Mouse (Mus musculus) heart, embryonic 12.5 days (tissue): Measurements from ENCODE around the gene Fignl2. TPM values are rescaled to one million over a fixed set of nuclear protein-coding genes. Genes with fewer than 3 reads are reported as not detected.

Experiments used
- ATAC-seq: fragments of 200-750 bp; cut with Nextera tagmentation; 2 replicates; pipeline ENCODE4 v1.8.0; 2017; ENCODE audit warnings: moderate TSS enrichment, moderate library complexity; ENCODE audit not compliant: insufficient number of reproducible peaks, low FRiP score
- H3K27ac ChIP-seq: fragments of 300-500 bp; sonication (generic); 2 replicates; pipeline ENCODE4 v1.5.1; 2016; ENCODE audit warnings: mild to moderate bottlenecking, moderate library complexity; ENCODE audit not compliant: poor library complexity, severe bottlenecking
- H3K27me3 ChIP-seq: fragments of 300-500 bp; sonication (generic); replicated peaks from 2 replicates; pipeline ENCODE4 v1.6.1; 2016; ENCODE audit warnings: mild to moderate bottlenecking, moderate library complexity
- H3K36me3 ChIP-seq: fragments of 300-500 bp; sonication (generic); 2 replicates; pipeline ENCODE4 v1.6.1; 2016; ENCODE audit warnings: mild to moderate bottlenecking, moderate library complexity
- H3K4me1 ChIP-seq: fragments of 300-500 bp; sonication (generic); replicated peaks from 2 replicates; pipeline ENCODE4 v1.6.1; 2016; ENCODE audit warnings: mild to moderate bottlenecking
- H3K4me2 ChIP-seq: fragments of 300-500 bp; sonication (generic); 2 replicates; pipeline ENCODE4 v1.6.1; 2016; ENCODE audit warnings: mild to moderate bottlenecking, moderate library complexity
- H3K4me3 ChIP-seq: fragments of 300-500 bp; sonication (generic); 2 replicates; pipeline ENCODE4 v1.5.1; 2016; ENCODE audit warnings: mild to moderate bottlenecking
- H3K9ac ChIP-seq: fragments of 300-500 bp; sonication (generic); 2 replicates; pipeline ENCODE4 v1.6.1; 2016; ENCODE audit warnings: mild to moderate bottlenecking, moderate library complexity
- H3K9me3 ChIP-seq: fragments of 300-500 bp; sonication (generic); replicated peaks from 2 replicates; pipeline ENCODE4 v1.6.1; 2016; ENCODE audit warnings: mild to moderate bottlenecking, moderate library complexity
- WGBS: fragments of 180-500 bp; shearing (Covaris S2); methylation state at CpG from one replicate; pipeline ENCODE4 v1.1.7; 2016; 5-methylcytosine and 5-hydroxymethylcytosine counted together
- polyA plus RNA-seq: library from polyadenylated mRNA; unstranded; fragments of >200 nt; fragmentation: Nextera tagmentation; extraction: Ambion mirVana; gene quantifications from 2 replicates; pipeline ENCODE4 v1.2.1, GENCODE M21; 2016

Fignl2 gene
- polyA plus RNA-seq, 1 experiment from 2014 or later = 0.15 TPM

GRCm38 (mm10) chr15:101077001-101077812 is 1.2 kb downstream of the Fignl2 start:
- Histone ChIP-seq H3K9me3 (no peaks in the 10 kb centered on the region), H3K27me3 (peaks cover 10% of the 10 kb centered on the region; the same call in 1 of the 2 replicates), H3K36me3 (no peaks in the 10 kb centered on the region), H3K4me1 (peaks cover 42% of the 10 kb centered on the region), H3K27ac (peak overlapping the region; percentile 81; the same call in 1 of the 2 replicates), H3K4me2 (peak overlapping the region; percentile 95), H3K9ac (peak overlapping the region; percentile 86), H3K4me3 (peak overlapping the region; percentile 94)
- 1% methylated on average over 34 of the region's 34 CpGs for WGBS
- ATAC-seq = no peak

GRCm38 (mm10) chr15:101076071-101077000 is 2.0 kb downstream of the Fignl2 start:
- H3K9ac ChIP-seq = peak overlapping the region; percentile 86; the same call in 1 of the 2 replicates
- H3K4me3 ChIP-seq = peak overlapping the region; percentile 94
- no peaks in the 10 kb centered on the region for H3K36me3 ChIP-seq
- H3K4me1 ChIP-seq = peaks cover 44% of the 10 kb centered on the region
- 14% methylated on average over 26 of the region's 26 CpGs for WGBS
- H3K27ac ChIP-seq = no peak overlapping the region
- ATAC-seq = no peak
- H3K9me3 ChIP-seq = no peaks in the 10 kb centered on the region
- peaks cover 10% of the 10 kb centered on the region; the same call in 1 of the 2 replicates for H3K27me3 ChIP-seq
- H3K4me2 ChIP-seq = peak overlapping the region; percentile 95

GRCm38 (mm10) chr15:101075656-101076055 is 2.7 kb downstream of the Fignl2 start:
- no peaks in the 10 kb centered on the region for H3K36me3 ChIP-seq
- peaks cover 48% of the 10 kb centered on the region for H3K4me1 ChIP-seq
- peak overlapping the region; percentile 95; the same call in 1 of the 2 replicates for H3K4me2 ChIP-seq
- no peak overlapping the region for H3K27ac ChIP-seq
- H3K9ac ChIP-seq = no peak overlapping the region
- H3K9me3 ChIP-seq = no peaks in the 10 kb centered on the region
- WGBS = 47% methylated on average over 5 of the region's 5 CpGs
- no peak for ATAC-seq
- H3K4me3 ChIP-seq = no peak overlapping the region
- H3K27me3 ChIP-seq = peaks cover 10% of the 10 kb centered on the region; the same call in 1 of the 2 replicates

- H3K36me3 ChIP-seq = no peaks in the 10 kb centered on the region
- no peaks in the 10 kb centered on the region for H3K9me3 ChIP-seq
- 56% methylated on average over 4 of the region's 4 CpGs for WGBS
- no peak overlapping the region for H3K4me2 ChIP-seq
- no peak overlapping the region for H3K27ac ChIP-seq
- no peak overlapping the region for H3K9ac ChIP-seq
- H3K4me3 ChIP-seq = no peak overlapping the region
- peaks cover 51% of the 10 kb centered on the region for H3K4me1 ChIP-seq
- H3K27me3 ChIP-seq = peaks cover 10% of the 10 kb centered on the region; the same call in 1 of the 2 replicates
- ATAC-seq = no peak
Measured at GRCm38 (mm10) chr15:101075150-101075549, 3.2 kb downstream of the Fignl2 start.

- no peaks in the 10 kb centered on the region for H3K36me3 ChIP-seq
- H3K4me2 ChIP-seq = no peak overlapping the region
- no peaks in the 10 kb centered on the region for H3K9me3 ChIP-seq
- peaks cover 48% of the 10 kb centered on the region for H3K4me1 ChIP-seq
- H3K27ac ChIP-seq = no peak overlapping the region
- no peak overlapping the region for H3K9ac ChIP-seq
- peaks cover 10% of the 10 kb centered on the region; the same call in 1 of the 2 replicates for H3K27me3 ChIP-seq
- H3K4me3 ChIP-seq = no peak overlapping the region
- no peak for ATAC-seq
- WGBS = 77% methylated on average over 5 of the region's 5 CpGs
Measured at GRCm38 (mm10) chr15:101074067-101074466, 4.3 kb downstream of the Fignl2 start.

GRCm38 (mm10) chr15:101072736-101073135 is 5.6 kb downstream of the Fignl2 start:
- H3K36me3 ChIP-seq = no peaks in the 10 kb centered on the region
- H3K4me3 ChIP-seq = no peak overlapping the region
- WGBS = 51% methylated on average over 2 of the region's 2 CpGs
- no peak overlapping the region for H3K4me2 ChIP-seq
- H3K4me1 ChIP-seq = peaks cover 52% of the 10 kb centered on the region
- no peak overlapping the region for H3K9ac ChIP-seq
- no peak for ATAC-seq
- no peaks in the 10 kb centered on the region for H3K9me3 ChIP-seq
- H3K27me3 ChIP-seq = peaks cover 10% of the 10 kb centered on the region; the same call in 1 of the 2 replicates
- H3K27ac ChIP-seq = no peak overlapping the region

- no peak overlapping the region for H3K9ac ChIP-seq
- H3K4me3 ChIP-seq = no peak overlapping the region
- no peaks in the 10 kb centered on the region for H3K9me3 ChIP-seq
- WGBS = 26% methylated on average over 5 of the region's 5 CpGs
- no peak overlapping the region for H3K27ac ChIP-seq
- H3K4me2 ChIP-seq = no peak overlapping the region
- H3K4me1 ChIP-seq = peaks cover 52% of the 10 kb centered on the region
- H3K36me3 ChIP-seq = no peaks in the 10 kb centered on the region
- no peak for ATAC-seq
- no peaks in the 10 kb centered on the region; the same call in 1 of the 2 replicates for H3K27me3 ChIP-seq
Measured at GRCm38 (mm10) chr15:101070762-101071161, 7.6 kb downstream of the Fignl2 start.

GRCm38 (mm10) chr15:101069641-101070190 is 8.7 kb downstream of the Fignl2 start:
- no peaks in the 10 kb centered on the region for H3K9me3 ChIP-seq
- no peaks in the 10 kb centered on the region for H3K36me3 ChIP-seq
- no peak for ATAC-seq
- 63% methylated on average over 9 of the region's 9 CpGs for WGBS
- no peak overlapping the region for H3K9ac ChIP-seq
- peaks cover 54% of the 10 kb centered on the region for H3K4me1 ChIP-seq
- no peak overlapping the region for H3K27ac ChIP-seq
- H3K4me2 ChIP-seq = no peak overlapping the region
- no peaks in the 10 kb centered on the region for H3K27me3 ChIP-seq
- no peak overlapping the region for H3K4me3 ChIP-seq

- peaks cover 54% of the 10 kb centered on the region for H3K4me1 ChIP-seq
Measured at GRCm38 (mm10) chr15:101068671-101069070, 9.7 kb downstream of the Fignl2 start.

GRCm38 (mm10) chr15:101068029-101068428 is 10.3 kb downstream of the Fignl2 start:
- no peak overlapping the region for H3K4me2 ChIP-seq
- no peak overlapping the region for H3K9ac ChIP-seq
- H3K4me3 ChIP-seq = no peak overlapping the region
- H3K4me1 ChIP-seq = peaks cover 54% of the 10 kb centered on the region
- no peaks in the 10 kb centered on the region for H3K36me3 ChIP-seq
- H3K9me3 ChIP-seq = no peaks in the 10 kb centered on the region
- H3K27me3 ChIP-seq = no peaks in the 10 kb centered on the region
- no peak overlapping the region for H3K27ac ChIP-seq
- ATAC-seq = no peak
- WGBS = 60% methylated on average over 3 of the region's 3 CpGs

More at GRCm38 (mm10) chr15:101068671-101069070, 9.7 kb downstream of the Fignl2 start:
- no peak overlapping the region for H3K4me3 ChIP-seq
- H3K27me3 ChIP-seq = no peaks in the 10 kb centered on the region
- H3K9me3 ChIP-seq = no peaks in the 10 kb centered on the region
- no peak overlapping the region for H3K4me2 ChIP-seq
- H3K27ac ChIP-seq = no peak overlapping the region
- 61% methylated on average over 4 of the region's 4 CpGs for WGBS
- no peak for ATAC-seq
- no peaks in the 10 kb centered on the region for H3K36me3 ChIP-seq
- H3K9ac ChIP-seq = no peak overlapping the region
